8 mouse cellular contexts compared by ENCODE assay signal in the genomic region with DNA sequence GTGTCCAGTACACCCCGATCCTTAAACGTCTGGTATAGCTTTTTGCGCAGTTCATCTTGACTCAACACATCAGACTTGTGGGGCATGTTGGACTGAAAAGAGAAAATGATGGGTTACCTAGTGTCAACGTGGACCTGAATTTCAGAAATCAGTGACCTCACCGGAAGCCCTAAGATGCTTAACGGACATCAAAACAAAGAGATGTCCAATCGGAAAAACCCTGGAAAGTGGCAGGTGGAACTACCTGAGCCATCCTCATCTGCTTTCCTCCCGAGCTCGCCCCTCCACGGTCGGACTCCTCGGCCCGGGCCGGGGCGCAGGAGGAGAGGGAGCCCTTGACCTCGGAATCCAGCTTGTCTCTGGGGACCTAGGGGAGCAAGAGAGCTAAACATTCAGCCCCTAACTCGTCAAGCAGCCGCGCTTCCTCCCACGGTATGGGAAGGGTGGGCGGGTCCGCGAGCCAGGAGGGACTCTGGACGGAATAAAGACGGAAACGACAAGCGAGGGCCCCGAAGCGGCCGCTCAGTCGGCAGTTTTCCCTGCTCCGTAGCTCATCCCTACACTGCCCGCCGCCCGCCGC. TPM values are rescaled to one million over a fixed set of nuclear protein-coding genes. Genes with fewer than 3 reads are reported as not detected.
DNase-seq lines count a peak whose midpoint lies in the region; ATAC-seq and TF ChIP-seq lines count a peak whose summit lies in the region.

A gene (plus strand): TSS at position 539 of the 580 bp plus-strand sequence.

- peak within 1 kb of the TSS; percentile 60 for H3K4me2 ChIP-seq in neural tube, embryonic 13.5 days

- peaks cover 5% of the 10 kb centered on the region; the same call in 1 of the 2 replicates for H3K4me1 ChIP-seq in lung, adult 2 months (ENCODE audit: control insufficient read depth, insufficient read depth, low read length)
- peaks cover 12% of the 10 kb centered on the region for H3K4me1 ChIP-seq in neural tube, embryonic 13.5 days (replicated peaks)

- intact Hi-C loops in heart, postnatal 10 days (cut with DNase I): loop anchor here (5.0 to 10.0 kb wide), 2 partner anchors 72 to 795 kb away; no protein-coding TSS in a partner anchor
- intact Hi-C loops in left cerebral cortex, postnatal 4 days (cut with DNase I): no loop called here

- peak; percentile 41; the same call in 1 of the 2 replicates for ATAC-seq in erythroid progenitor cell, adult 5-6 weeks (replicated peaks; ENCODE audit: low FRiP score, poor library complexity, severe bottlenecking)
- ATAC-seq in neural tube, embryonic 13.5 days (ENCODE audit: low read depth): peak; percentile 87

- WGBS in lung, adult 2 months: 16% methylated on average over 36 of the region's 36 CpGs
- 28% methylated on average over 35 of the region's 36 CpGs for WGBS in neural tube, embryonic 13.5 days

- no peak for TF ChIP-seq CTCF in lung, adult 2 months (IDR thresholded peaks at IDR 0.05; ENCODE audit: insufficient read depth, low read length)

- peaks cover 47% of the 10 kb centered on the region for H3K27me3 ChIP-seq in neural tube, embryonic 13.5 days

- no peaks in the 10 kb centered on the region for H3K9me3 ChIP-seq in neural tube, embryonic 13.5 days

- peak within 1 kb of the TSS; percentile 88 for H3K27ac ChIP-seq in neural tube, embryonic 13.5 days (replicated peaks)

- peak within 1 kb of the TSS; percentile 79 for H3K4me3 ChIP-seq in lung, adult 2 months (replicated peaks; ENCODE audit: extremely low read depth, low read depth, low read length)
- H3K4me3 ChIP-seq in neural tube, embryonic 13.5 days: peak within 1 kb of the TSS; percentile 62

- DNase-seq in lung, adult 2 months: no peak
- DNase-seq in lung, postnatal 10 days: no peak
- DNase-seq in adrenal gland, adult 8-10 months: peak; percentile 3
- no peak for DNase-seq in heart, postnatal 10 days
- no peak for DNase-seq in left cerebral cortex, postnatal 4 days
- no peak for DNase-seq in urinary bladder, postnatal 36 days (ENCODE audit: low spot score in 2 of 2)

- TF ChIP-seq POLR2A in lung, adult 2 months (IDR thresholded peaks at IDR 0.05; ENCODE audit: borderline replicate concordance, extremely low read depth, low read depth, low read length): no peak

- H3K36me3 ChIP-seq in neural tube, embryonic 13.5 days: no peaks in the 10 kb centered on the region

- H3K9ac ChIP-seq in neural tube, embryonic 13.5 days: peak within 1 kb of the TSS; percentile 86

RNA-seq across cellular contexts. Expression of the gene that starts here (rescaled TPM):
- 2.4 and 4.3 TPM in 2 replicates for polyA plus RNA-seq in lung, adult 2 months (2012; rRNA removed)
- total RNA-seq in adrenal gland, adult 8-10 months (2022): 10 to 100 TPM; 15.3 to 28.8 (median 21.8) TPM
- 2.9 and 3.6 TPM in 2 replicates for total RNA-seq in erythroid progenitor cell, adult 5-6 weeks (2015; ENCODE audit: low replicate concordance)
- 1.7 and 7.4 TPM in 2 replicates for total RNA-seq in erythroid progenitor cell, adult 5-6 weeks (2017; ENCODE audit: low replicate concordance)
- 10 to 100 TPM; 15.8 to 16.4 TPM for total RNA-seq in heart, postnatal 10 days (2021)
- 10 to 100 TPM; 37.7 to 44.9 TPM for total RNA-seq in left cerebral cortex, postnatal 4 days (2021)
- polyA plus RNA-seq in neural tube, embryonic 13.5 days (2015; fragmentation: Nextera tagmentation; extraction: Ambion mirVana): 88.1 and 103 TPM in 2 replicates

Comparison
In these comparisons a context has a peak if more than half of its experiments do, and no peak if none do; other contexts are left out.
1. RNA of the gene that starts here (polyA plus RNA-seq): 88.1 to 103 TPM in neural tube, embryonic 13.5 days; 2.4 to 4.3 TPM in lung, adult 2 months; every median in the first group is over 10 times any median in the second.